Mouse (Mus musculus): ENCODE results near the gene Nudt9. TPM values are rescaled to one million over a fixed set of nuclear protein-coding genes. Genes with fewer than 3 reads are reported as not detected.

The Nudt9 gene
- polyA plus RNA-seq, 1 experiment, result 58.9 TPM

DNA sequence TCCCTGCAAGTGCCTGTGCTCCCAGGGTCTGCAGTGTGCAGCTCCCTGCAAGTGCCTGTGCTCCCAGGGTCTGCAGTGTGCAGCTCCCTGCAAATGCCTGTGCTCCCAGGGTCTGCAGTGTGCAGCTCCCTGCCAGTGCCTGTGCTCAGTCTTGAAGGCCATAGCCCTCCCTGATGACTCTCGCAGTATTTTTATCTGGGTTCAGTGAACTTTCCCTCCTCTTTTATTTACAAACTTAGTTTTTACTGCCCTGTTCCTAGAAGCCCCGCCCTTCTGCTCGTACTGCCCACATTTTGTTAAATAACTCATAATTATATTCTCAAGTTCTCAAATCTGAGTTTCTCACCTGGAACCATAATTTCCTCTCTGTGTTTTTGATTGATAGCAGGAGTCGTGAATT, 57.1 kb downstream of the Nudt9 start:
- no peaks in the 10 kb centered on the region for H3K79me3 ChIP-seq (ENCODE audit: low read depth)
- H3ac ChIP-seq (ENCODE audit: control insufficient read depth, insufficient read length, low read depth), result no peak overlapping the region
- no peaks in the 10 kb centered on the region for H3K79me2 ChIP-seq (ENCODE audit: control insufficient read depth, insufficient read depth)
- no peak overlapping the region for H3K4me3 ChIP-seq (ENCODE audit: insufficient read depth, poor library complexity, severe bottlenecking)
- TF ChIP-seq USF1 (IDR thresholded peaks at IDR 0.05; ENCODE audit: low read depth) (no peak), CTCF (IDR thresholded peaks at IDR 0.05; ENCODE audit: control insufficient read depth, insufficient read depth, insufficient read length) (no peak), CEBPB (IDR thresholded peaks at IDR 0.05; ENCODE audit: low read depth) (no peak), MYOD1 (IDR thresholded peaks at IDR 0.05; ENCODE audit: control insufficient read depth, insufficient read length, low read depth) (no peak), FOSL1 (IDR thresholded peaks at IDR 0.05; ENCODE audit: insufficient read depth, low read length, poor library complexity, severe bottlenecking) (no peak), MYOG (IDR thresholded peaks at IDR 0.05; ENCODE audit: control insufficient read depth, extremely low read depth, insufficient read length) (no peak), MAX (IDR thresholded peaks at IDR 0.05) (no peak)
- no peaks in the 10 kb centered on the region for H3K36me3 ChIP-seq (ENCODE audit: control insufficient read depth, insufficient read depth)
- H3K27me3 ChIP-seq (ENCODE audit: control insufficient read depth, insufficient read depth, insufficient read length), result peaks cover 8% of the 10 kb centered on the region

DNA sequence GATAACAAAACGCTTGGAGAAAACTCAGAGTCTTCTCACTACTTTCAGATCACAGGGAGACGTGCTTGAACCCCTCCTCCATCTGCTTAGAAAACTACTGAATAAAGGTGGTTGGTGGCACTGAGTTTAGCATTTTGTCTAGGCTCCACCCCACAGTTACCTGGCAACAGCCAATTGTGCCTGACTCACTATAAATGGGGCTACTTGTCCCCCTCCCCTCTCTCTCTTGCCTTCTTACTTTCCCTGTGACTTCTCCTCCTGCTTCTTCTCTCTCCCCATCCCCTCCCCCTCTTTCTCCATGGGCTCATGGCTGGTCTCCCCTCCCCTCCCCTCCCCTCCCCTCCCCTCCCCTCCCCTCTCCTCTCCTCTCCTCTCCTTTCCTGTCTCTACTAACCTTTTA, 58.0 kb downstream of the Nudt9 start:
- H3K79me2 ChIP-seq (ENCODE audit: control insufficient read depth, insufficient read depth), result no peaks in the 10 kb centered on the region
- no peak overlapping the region for H3K4me3 ChIP-seq (ENCODE audit: insufficient read depth, poor library complexity, severe bottlenecking)
- no peaks in the 10 kb centered on the region for H3K79me3 ChIP-seq (ENCODE audit: low read depth)
- H3K36me3 ChIP-seq (ENCODE audit: control insufficient read depth, insufficient read depth), result no peaks in the 10 kb centered on the region
- H3ac ChIP-seq (ENCODE audit: control insufficient read depth, insufficient read length, low read depth), result no peak overlapping the region
- H3K27me3 ChIP-seq (ENCODE audit: control insufficient read depth, insufficient read depth, insufficient read length), result peaks cover 8% of the 10 kb centered on the region
- TF ChIP-seq MYOD1 (IDR thresholded peaks at IDR 0.05; ENCODE audit: control insufficient read depth, insufficient read length, low read depth) (no peak), FOSL1 (IDR thresholded peaks at IDR 0.05; ENCODE audit: insufficient read depth, low read length, poor library complexity, severe bottlenecking) (no peak), MAX (IDR thresholded peaks at IDR 0.05) (no peak), USF1 (IDR thresholded peaks at IDR 0.05; ENCODE audit: low read depth) (no peak)

DNA sequence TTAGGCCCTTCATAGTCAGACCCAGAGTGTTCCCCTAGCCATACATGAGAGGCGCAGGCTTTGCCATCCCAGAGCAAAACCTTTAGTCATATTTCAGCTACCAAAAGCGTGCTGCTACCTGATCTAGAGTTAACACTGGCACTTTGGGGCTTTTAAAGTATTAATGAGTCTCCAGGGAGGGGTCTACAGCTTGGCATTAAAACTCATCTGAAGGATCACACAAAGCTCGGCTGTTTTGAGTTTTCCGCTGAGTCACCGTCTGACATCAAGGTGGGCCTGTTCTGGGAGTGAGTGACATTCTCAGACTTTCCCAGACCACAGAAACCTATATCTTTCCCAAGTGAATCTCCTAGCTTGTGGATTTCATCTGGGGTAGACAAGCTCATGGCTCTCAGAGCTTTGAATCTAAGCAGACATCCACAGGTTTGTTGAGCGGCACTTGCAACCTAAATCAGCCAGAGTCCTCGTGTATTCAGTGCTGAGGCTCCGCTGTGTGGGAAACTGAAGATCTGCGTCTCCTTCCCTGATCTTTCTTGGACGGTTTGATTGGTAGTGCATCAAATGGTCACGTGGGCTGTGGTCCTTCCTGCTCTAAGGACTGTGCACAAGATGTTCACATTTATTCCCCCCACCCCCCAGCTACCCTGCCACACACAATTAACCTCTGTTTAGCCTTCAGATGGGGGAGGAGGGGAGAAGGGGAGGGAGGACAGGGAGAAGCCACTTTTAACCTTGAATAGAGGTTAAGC, 62.2 kb downstream of the Nudt9 start:
- Histone ChIP-seq H3K4me3 (ENCODE audit: insufficient read depth, poor library complexity, severe bottlenecking) (no peak overlapping the region), H3ac (ENCODE audit: control insufficient read depth, insufficient read length, low read depth) (no peak overlapping the region), H3K27me3 (ENCODE audit: control insufficient read depth, insufficient read depth, insufficient read length) (no peaks in the 10 kb centered on the region), H3K79me2 (ENCODE audit: control insufficient read depth, insufficient read depth) (no peaks in the 10 kb centered on the region), H3K36me3 (ENCODE audit: control insufficient read depth, insufficient read depth) (no peaks in the 10 kb centered on the region), H3K79me3 (ENCODE audit: low read depth) (no peaks in the 10 kb centered on the region)
- TF ChIP-seq MAX (IDR thresholded peaks at IDR 0.05) (no peak), FOSL1 (IDR thresholded peaks at IDR 0.05; ENCODE audit: insufficient read depth, low read length, poor library complexity, severe bottlenecking) (no peak), CEBPB (IDR thresholded peaks at IDR 0.05; ENCODE audit: low read depth) (no peak), MYOG (IDR thresholded peaks at IDR 0.05; ENCODE audit: control insufficient read depth, extremely low read depth, insufficient read length) (no peak), CTCF (IDR thresholded peaks at IDR 0.05; ENCODE audit: control insufficient read depth, insufficient read depth, insufficient read length) (no peak), USF1 (IDR thresholded peaks at IDR 0.05; ENCODE audit: low read depth) (peak; percentile 13), MYOD1 (IDR thresholded peaks at IDR 0.05; ENCODE audit: control insufficient read depth, insufficient read length, low read depth) (no peak)

DNA sequence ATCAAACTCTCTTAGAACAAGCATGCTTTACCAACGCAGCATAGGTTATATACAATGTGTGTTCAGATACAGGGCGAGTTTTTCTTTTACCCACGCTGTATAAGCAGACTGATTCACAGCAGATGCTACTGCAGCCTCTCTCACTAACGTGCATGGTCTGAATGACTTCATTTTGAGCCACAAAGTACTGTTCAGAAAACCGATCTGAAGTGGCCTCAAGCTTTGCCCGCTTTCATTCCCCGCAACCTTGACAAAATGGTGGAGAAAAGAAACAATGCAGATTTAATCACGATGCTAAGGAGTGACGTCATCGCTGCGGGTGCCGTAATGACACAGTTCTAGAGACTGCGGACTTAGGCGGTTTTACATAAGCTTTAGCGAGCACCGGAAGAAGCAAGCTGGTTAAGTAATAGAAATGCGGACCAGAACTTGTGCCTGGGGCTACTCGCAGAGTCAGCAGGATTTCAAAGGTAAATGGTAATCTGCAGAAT, 62.8 kb downstream of the Nudt9 start:
- Histone ChIP-seq H3K27me3 (ENCODE audit: control insufficient read depth, insufficient read depth, insufficient read length) (no peaks in the 10 kb centered on the region), H3K36me3 (ENCODE audit: control insufficient read depth, insufficient read depth) (no peaks in the 10 kb centered on the region), H3ac (ENCODE audit: control insufficient read depth, insufficient read length, low read depth) (no peak overlapping the region), H3K79me2 (ENCODE audit: control insufficient read depth, insufficient read depth) (no peaks in the 10 kb centered on the region), H3K4me3 (ENCODE audit: insufficient read depth, poor library complexity, severe bottlenecking) (no peak overlapping the region), H3K79me3 (ENCODE audit: low read depth) (no peaks in the 10 kb centered on the region)
- TF ChIP-seq USF1 (IDR thresholded peaks at IDR 0.05; ENCODE audit: low read depth) (no peak), MYOG (IDR thresholded peaks at IDR 0.05; ENCODE audit: control insufficient read depth, extremely low read depth, insufficient read length) (no peak), MYOD1 (IDR thresholded peaks at IDR 0.05; ENCODE audit: control insufficient read depth, insufficient read length, low read depth) (no peak), FOSL1 (IDR thresholded peaks at IDR 0.05; ENCODE audit: insufficient read depth, low read length, poor library complexity, severe bottlenecking) (no peak), CEBPB (IDR thresholded peaks at IDR 0.05; ENCODE audit: low read depth) (no peak), MAX (IDR thresholded peaks at IDR 0.05) (no peak), CTCF (IDR thresholded peaks at IDR 0.05; ENCODE audit: control insufficient read depth, insufficient read depth, insufficient read length) (no peak)

DNA sequence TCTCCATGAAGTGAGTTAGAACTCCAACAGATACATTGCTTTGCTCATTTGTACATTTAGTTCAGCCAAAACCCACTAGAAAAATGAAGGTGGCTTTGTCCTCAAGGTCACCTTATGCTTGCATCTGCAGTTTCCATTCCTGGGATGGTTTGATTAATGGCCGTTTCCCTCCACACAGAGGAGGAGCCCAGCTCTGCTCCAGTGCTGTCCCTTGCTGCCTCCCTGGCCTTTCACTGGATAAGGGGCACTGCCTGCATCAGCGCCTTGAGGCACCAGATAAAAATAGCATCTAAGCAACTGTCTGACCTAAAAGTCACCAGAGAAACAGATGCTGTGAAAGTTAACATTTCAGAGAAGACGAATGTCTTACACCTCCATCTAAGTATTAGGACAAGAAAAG, 63.4 kb downstream of the Nudt9 start:
- no peak for TF ChIP-seq FOSL1 (IDR thresholded peaks at IDR 0.05; ENCODE audit: insufficient read depth, low read length, poor library complexity, severe bottlenecking)
- no peak for TF ChIP-seq MAX (IDR thresholded peaks at IDR 0.05)
- no peak for TF ChIP-seq CEBPB (IDR thresholded peaks at IDR 0.05; ENCODE audit: low read depth)
- TF ChIP-seq USF1 (IDR thresholded peaks at IDR 0.05; ENCODE audit: low read depth), result no peak
- no peaks in the 10 kb centered on the region for H3K79me2 ChIP-seq (ENCODE audit: control insufficient read depth, insufficient read depth)
- H3K36me3 ChIP-seq (ENCODE audit: control insufficient read depth, insufficient read depth), result no peaks in the 10 kb centered on the region
- H3ac ChIP-seq (ENCODE audit: control insufficient read depth, insufficient read length, low read depth), result no peak overlapping the region
- H3K79me3 ChIP-seq (ENCODE audit: low read depth), result no peaks in the 10 kb centered on the region
- no peak overlapping the region for H3K4me3 ChIP-seq (ENCODE audit: insufficient read depth, poor library complexity, severe bottlenecking)
- no peaks in the 10 kb centered on the region for H3K27me3 ChIP-seq (ENCODE audit: control insufficient read depth, insufficient read depth, insufficient read length)

Measured in C2C12 (cell line).